Mouse (Mus musculus) lung, postnatal 0 days (tissue): ENCODE results near the gene Wdr73.
"Not testable (repeated sequence)": the region's sequence is repeated elsewhere in the genome, so short reads cannot be mapped to it uniquely, and the experiment has no call there.

Source experiments
- CTCF ChIP-seq: IDR thresholded peaks from 2 replicates; pipeline ENCODE4 v1.5.1; 2016; ENCODE audit warnings: antibody characterized with exemption, mild to moderate bottlenecking
- EP300 ChIP-seq: IDR thresholded peaks from 2 replicates; pipeline ENCODE4 v1.6.1; 2016; ENCODE audit warnings: antibody characterized with exemption, mild to moderate bottlenecking, control low read depth

DNA sequence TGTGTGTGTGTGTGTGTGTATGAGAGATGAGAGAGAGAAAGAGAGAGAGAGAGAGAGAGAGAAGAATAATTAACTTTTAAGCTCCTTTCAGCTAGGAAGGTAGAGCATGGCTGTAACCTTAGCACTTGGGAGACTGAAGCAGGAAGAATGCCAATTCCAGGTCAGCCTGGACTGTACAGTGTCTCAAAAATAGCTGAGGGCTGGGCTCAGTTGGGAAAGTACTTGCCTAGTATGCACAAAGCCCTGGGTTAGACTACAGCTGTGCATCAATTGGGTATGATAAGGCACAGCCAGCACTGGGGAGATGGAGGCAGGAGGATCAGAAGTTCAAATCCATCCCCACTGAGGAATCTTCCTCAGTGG is 36.2 kb upstream of the Wdr73 start:
- TF ChIP-seq CTCF, EP300: not testable (repeated sequence)
